Mouse (Mus musculus) cerebellum, adult 2 months (tissue): ENCODE measurements around the gene Acadsb.

ENCODE experiments used
- CTCF ChIP-seq: fragments of 200-500 bp; IDR thresholded peaks from 2 replicates; pipeline ENCODE4 v1.5.1; 2011; ENCODE audit warnings: low read depth, mild to moderate bottlenecking, control low read depth, low read length, moderate library complexity, borderline replicate concordance; ENCODE audit not compliant: insufficient read depth
- POLR2A ChIP-seq: fragments of 200-500 bp; IDR thresholded peaks from 2 replicates; pipeline ENCODE4 v1.6.1; 2011; ENCODE audit warnings: low read length, control low read depth, borderline replicate concordance; ENCODE audit not compliant: insufficient read depth

- TF ChIP-seq CTCF (no peak), POLR2A (no peak)
Measured at GRCm38 (mm10) chr7:131417605-131418004, 7.2 kb downstream of the Acadsb start.
